Mouse (Mus musculus): ENCODE measurements around the gene Foxp3.

The Foxp3 gene

GRCm38 (mm10) chrX:7573176-7574086 lies at the start of gene Foxp3:
Foxp3 (plus strand) TSS chrX:7573644.
- DNase-seq (ENCODE audit: low read depth, low spot score) = peak; percentile 26
- H3K27me3 ChIP-seq (ENCODE audit: control insufficient read depth, insufficient read depth, low read length, poor library complexity, severe bottlenecking) = no peaks in the 10 kb centered on the region
- no peaks in the 10 kb centered on the region for H3K36me3 ChIP-seq (ENCODE audit: control insufficient read depth, insufficient read depth, low read length, poor library complexity, severe bottlenecking)

- DNase-seq (ENCODE audit: low read depth, low spot score) = no peak
- H3K36me3 ChIP-seq (ENCODE audit: control insufficient read depth, insufficient read depth, low read length, poor library complexity, severe bottlenecking) = no peaks in the 10 kb centered on the region
- H3K27me3 ChIP-seq (ENCODE audit: control insufficient read depth, insufficient read depth, low read length, poor library complexity, severe bottlenecking) = no peaks in the 10 kb centered on the region
These were observed 48.5 kb upstream of the Foxp3 start for GRCm38 (mm10) chrX:7524961-7525360.

- no peak for DNase-seq (ENCODE audit: low read depth, low spot score)
- no peaks in the 10 kb centered on the region for H3K27me3 ChIP-seq (ENCODE audit: control insufficient read depth, insufficient read depth, low read length, poor library complexity, severe bottlenecking)
- H3K36me3 ChIP-seq (ENCODE audit: control insufficient read depth, insufficient read depth, low read length, poor library complexity, severe bottlenecking) = no peaks in the 10 kb centered on the region
These were observed 20.0 kb upstream of the Foxp3 start for GRCm38 (mm10) chrX:7553474-7553873.

- no peak for DNase-seq (ENCODE audit: low read depth, low spot score)
- Histone ChIP-seq H3K36me3 (ENCODE audit: control insufficient read depth, insufficient read depth, low read length, poor library complexity, severe bottlenecking) (no peaks in the 10 kb centered on the region), H3K27me3 (ENCODE audit: control insufficient read depth, insufficient read depth, low read length, poor library complexity, severe bottlenecking) (no peaks in the 10 kb centered on the region)
These were observed 10.4 kb upstream of the Foxp3 start for GRCm38 (mm10) chrX:7563076-7563475.

GRCm38 (mm10) chrX:7566352-7566751 lies 7.1 kb upstream of the Foxp3 start:
- Histone ChIP-seq H3K36me3 (ENCODE audit: control insufficient read depth, insufficient read depth, low read length, poor library complexity, severe bottlenecking) (no peaks in the 10 kb centered on the region), H3K27me3 (ENCODE audit: control insufficient read depth, insufficient read depth, low read length, poor library complexity, severe bottlenecking) (no peaks in the 10 kb centered on the region)
- no peak for DNase-seq (ENCODE audit: low read depth, low spot score)

GRCm38 (mm10) chrX:7567491-7567890 lies 6.0 kb upstream of the Foxp3 start:
- no peaks in the 10 kb centered on the region for H3K36me3 ChIP-seq (ENCODE audit: control insufficient read depth, insufficient read depth, low read length, poor library complexity, severe bottlenecking)
- no peak for DNase-seq (ENCODE audit: low read depth, low spot score)
- H3K27me3 ChIP-seq (ENCODE audit: control insufficient read depth, insufficient read depth, low read length, poor library complexity, severe bottlenecking) = no peaks in the 10 kb centered on the region

GRCm38 (mm10) chrX:7570481-7571175 lies 2.8 kb upstream of the Foxp3 start:
- no peak for DNase-seq (ENCODE audit: low read depth, low spot score)
- no peaks in the 10 kb centered on the region for H3K27me3 ChIP-seq (ENCODE audit: control insufficient read depth, insufficient read depth, low read length, poor library complexity, severe bottlenecking)
- no peaks in the 10 kb centered on the region for H3K36me3 ChIP-seq (ENCODE audit: control insufficient read depth, insufficient read depth, low read length, poor library complexity, severe bottlenecking)

GRCm38 (mm10) chrX:7571565-7572136 lies 1.8 kb upstream of the Foxp3 start:
- no peaks in the 10 kb centered on the region for H3K27me3 ChIP-seq (ENCODE audit: control insufficient read depth, insufficient read depth, low read length, poor library complexity, severe bottlenecking)
- no peaks in the 10 kb centered on the region for H3K36me3 ChIP-seq (ENCODE audit: control insufficient read depth, insufficient read depth, low read length, poor library complexity, severe bottlenecking)
- DNase-seq (ENCODE audit: low read depth, low spot score) = no peak

- Histone ChIP-seq H3K36me3 (ENCODE audit: control insufficient read depth, insufficient read depth, low read length, poor library complexity, severe bottlenecking) (no peaks in the 10 kb centered on the region), H3K27me3 (ENCODE audit: control insufficient read depth, insufficient read depth, low read length, poor library complexity, severe bottlenecking) (no peaks in the 10 kb centered on the region)
- no peak for DNase-seq (ENCODE audit: low read depth, low spot score)
These were observed 978 bp upstream of the Foxp3 start for GRCm38 (mm10) chrX:7572466-7572865.

- peak; percentile 96 for DNase-seq (ENCODE audit: low read depth, low spot score)
- H3K36me3 ChIP-seq (ENCODE audit: control insufficient read depth, insufficient read depth, low read length, poor library complexity, severe bottlenecking) = no peaks in the 10 kb centered on the region
- no peaks in the 10 kb centered on the region for H3K27me3 ChIP-seq (ENCODE audit: control insufficient read depth, insufficient read depth, low read length, poor library complexity, severe bottlenecking)
These were observed 842 bp downstream of the Foxp3 start, which contains the start of gene Ppp1r3f for GRCm38 (mm10) chrX:7574087-7574884. Ppp1r3f (minus strand) TSS chrX:7574283.

GRCm38 (mm10) chrX:7574885-7575231 lies 1.4 kb downstream of the Foxp3 start:
- Histone ChIP-seq H3K27me3 (ENCODE audit: control insufficient read depth, insufficient read depth, low read length, poor library complexity, severe bottlenecking) (no peaks in the 10 kb centered on the region), H3K36me3 (ENCODE audit: control insufficient read depth, insufficient read depth, low read length, poor library complexity, severe bottlenecking) (no peaks in the 10 kb centered on the region)
- DNase-seq (ENCODE audit: low read depth, low spot score) = no peak

GRCm38 (mm10) chrX:7581151-7581550 lies 7.7 kb downstream of the Foxp3 start:
- DNase-seq (ENCODE audit: low read depth, low spot score) = no peak
- H3K36me3 ChIP-seq (ENCODE audit: control insufficient read depth, insufficient read depth, low read length, poor library complexity, severe bottlenecking) = no peaks in the 10 kb centered on the region

GRCm38 (mm10) chrX:7583881-7584280 lies 10.4 kb downstream of the Foxp3 start:
- no peak for DNase-seq (ENCODE audit: low read depth, low spot score)
- Histone ChIP-seq H3K27me3 (ENCODE audit: control insufficient read depth, insufficient read depth, low read length, poor library complexity, severe bottlenecking) (no peaks in the 10 kb centered on the region), H3K36me3 (ENCODE audit: control insufficient read depth, insufficient read depth, low read length, poor library complexity, severe bottlenecking) (no peaks in the 10 kb centered on the region)

More at GRCm38 (mm10) chrX:7581151-7581550, 7.7 kb downstream of the Foxp3 start:
- H3K27me3 ChIP-seq (ENCODE audit: control insufficient read depth, insufficient read depth, low read length, poor library complexity, severe bottlenecking) = no peaks in the 10 kb centered on the region

- no peak for DNase-seq (ENCODE audit: low read depth, low spot score)
- H3K36me3 ChIP-seq (ENCODE audit: control insufficient read depth, insufficient read depth, low read length, poor library complexity, severe bottlenecking) = 0 out of 2 replicates have a peak, but pooled peaks cover 1% of the 10 kb centered on the region
These were observed 12.9 kb downstream of the Foxp3 start for GRCm38 (mm10) chrX:7586356-7586755.

More at GRCm38 (mm10) chrX:7586356-7586755, 12.9 kb downstream of the Foxp3 start:
- H3K27me3 ChIP-seq (ENCODE audit: control insufficient read depth, insufficient read depth, low read length, poor library complexity, severe bottlenecking) = no peaks in the 10 kb centered on the region
